Mouse (Mus musculus): ENCODE measurements around the gene E030018B13Rik. TPM values are rescaled to one million over a fixed set of nuclear protein-coding genes. Genes with fewer than 3 reads are reported as not detected.

Gene E030018B13Rik
- polyA plus RNA-seq, 2 experiments: not detected

- Histone ChIP-seq H3K27me3 (ENCODE audit: control insufficient read depth, insufficient read depth, low read length) (no peaks in the 10 kb centered on the region), H3K4me2 (ENCODE audit: low read depth) (no peak overlapping the region), H3K9me3 (ENCODE audit: control insufficient read depth, low read length) (no peaks in the 10 kb centered on the region), H3K36me3 (replicated peaks; ENCODE audit: control insufficient read depth, insufficient read depth, low read depth) (no peaks in the 10 kb centered on the region), H3K4me1 (replicated peaks; ENCODE audit: control insufficient read depth in 2 of 2, insufficient read depth in 2 of 2, low read length in 1 of 2) (peaks cover 27 to 29% of the 10 kb centered on the region in 2 experiments), H3K4me3 (ENCODE audit: insufficient read depth in 1 of 2, low read depth in 2 of 2, low read length in 2 of 2) (no peak overlapping the region), H3K9ac (replicated peaks) (no peak overlapping the region), H3K27ac (no peak overlapping the region)
- 68% methylated on average over 3 of the region's 3 CpGs for WGBS (ENCODE audit: insufficient replicate concordance)
- DNase-seq (ENCODE audit: low read depth in 3 of 3, low spot score in 3 of 3) (no peak), ATAC-seq (ENCODE audit: insufficient read depth) (no peak)
- TF ChIP-seq EP300 (IDR thresholded peaks at IDR 0.05; ENCODE audit: low read depth): no peak
- TF ChIP-seq CTCF (IDR thresholded peaks at IDR 0.05; ENCODE audit: low read depth): no peak
Measured at GRCm38 (mm10) chr7:63949176-63949575, 32.5 kb downstream of the E030018B13Rik start.

- no peak overlapping the region for H3K4me2 ChIP-seq (ENCODE audit: low read depth)
- no peak overlapping the region for H3K9ac ChIP-seq (replicated peaks)
- 71% methylated on average over 10 of the region's 10 CpGs for WGBS (ENCODE audit: insufficient replicate concordance)
- H3K9me3 ChIP-seq (ENCODE audit: control insufficient read depth, low read length): no peaks in the 10 kb centered on the region
- H3K4me3 ChIP-seq (ENCODE audit: insufficient read depth in 1 of 2, low read depth in 2 of 2, low read length in 2 of 2): no peak overlapping the region
- H3K36me3 ChIP-seq (replicated peaks; ENCODE audit: control insufficient read depth, insufficient read depth, low read depth): no peaks in the 10 kb centered on the region
- no peaks in the 10 kb centered on the region for H3K27me3 ChIP-seq (ENCODE audit: control insufficient read depth, insufficient read depth, low read length)
- DNase-seq (ENCODE audit: low read depth in 3 of 3, low spot score in 3 of 3) (no peak), ATAC-seq (ENCODE audit: insufficient read depth) (no peak)
- H3K4me1 ChIP-seq (replicated peaks; ENCODE audit: control insufficient read depth in 2 of 2, insufficient read depth in 2 of 2, low read length in 1 of 2): peaks cover 32 to 42% of the 10 kb centered on the region in 2 experiments
- no peak overlapping the region for H3K27ac ChIP-seq
- TF ChIP-seq CTCF (IDR thresholded peaks at IDR 0.05; ENCODE audit: low read depth) (no peak), EP300 (IDR thresholded peaks at IDR 0.05; ENCODE audit: low read depth) (no peak)
Measured at GRCm38 (mm10) chr7:63950931-63951607, 34.4 kb downstream of the E030018B13Rik start.

- WGBS (ENCODE audit: insufficient replicate concordance): 34% methylated on average over 7 of the region's 7 CpGs
- Histone ChIP-seq H3K27ac (peak overlapping the region; percentile 16), H3K9me3 (ENCODE audit: control insufficient read depth, low read length) (no peaks in the 10 kb centered on the region), H3K4me3 (ENCODE audit: insufficient read depth in 1 of 2, low read depth in 2 of 2, low read length in 2 of 2) (no peak overlapping the region), H3K36me3 (replicated peaks; ENCODE audit: control insufficient read depth, insufficient read depth, low read depth) (no peaks in the 10 kb centered on the region), H3K4me2 (ENCODE audit: low read depth) (no peak overlapping the region; the same call in 1 of the 2 replicates), H3K27me3 (ENCODE audit: control insufficient read depth, insufficient read depth, low read length) (no peaks in the 10 kb centered on the region), H3K4me1 (replicated peaks; ENCODE audit: control insufficient read depth in 2 of 2, insufficient read depth in 2 of 2, low read length in 1 of 2) (peaks cover 42 to 53% of the 10 kb centered on the region in 2 experiments), H3K9ac (replicated peaks) (peak overlapping the region; percentile 13)
- TF ChIP-seq EP300 (IDR thresholded peaks at IDR 0.05; ENCODE audit: low read depth) (peak; percentile 66), CTCF (IDR thresholded peaks at IDR 0.05; ENCODE audit: low read depth) (no peak)
- ATAC-seq (ENCODE audit: insufficient read depth) (peak; percentile 23; the same call in 1 of the 2 replicates), DNase-seq (ENCODE audit: low read depth in 3 of 3, low spot score in 3 of 3) (no peak)
Measured at GRCm38 (mm10) chr7:63952077-63952898, 35.6 kb downstream of the E030018B13Rik start.

- no peak overlapping the region for H3K4me2 ChIP-seq (ENCODE audit: low read depth)
- no peaks in the 10 kb centered on the region for H3K27me3 ChIP-seq (ENCODE audit: control insufficient read depth, insufficient read depth, low read length)
- H3K4me1 ChIP-seq (replicated peaks; ENCODE audit: control insufficient read depth in 2 of 2, insufficient read depth in 2 of 2, low read length in 1 of 2): peaks cover 36 to 49% of the 10 kb centered on the region in 2 experiments
- peak overlapping the region; percentile 60 for H3K27ac ChIP-seq
- H3K36me3 ChIP-seq (replicated peaks; ENCODE audit: control insufficient read depth, insufficient read depth, low read depth): no peaks in the 10 kb centered on the region
- TF ChIP-seq EP300 (IDR thresholded peaks at IDR 0.05; ENCODE audit: low read depth) (no peak), CTCF (IDR thresholded peaks at IDR 0.05; ENCODE audit: low read depth) (no peak)
- ATAC-seq (ENCODE audit: insufficient read depth) (no peak), DNase-seq (ENCODE audit: low read depth in 3 of 3, low spot score in 3 of 3) (no peak)
- no peak overlapping the region for H3K4me3 ChIP-seq (ENCODE audit: insufficient read depth in 1 of 2, low read depth in 2 of 2, low read length in 2 of 2)
- peak overlapping the region; percentile 27 for H3K9ac ChIP-seq (replicated peaks)
- H3K9me3 ChIP-seq (ENCODE audit: control insufficient read depth, low read length): no peaks in the 10 kb centered on the region
- WGBS (ENCODE audit: insufficient replicate concordance): 59% methylated on average over 2 of the region's 2 CpGs
Measured at GRCm38 (mm10) chr7:63955440-63955839, 38.8 kb downstream of the E030018B13Rik start.

Data from liver, embryonic 14.5 days (tissue).